Mouse (Mus musculus): ENCODE results near the gene Pfas. TPM values are rescaled to one million over a fixed set of nuclear protein-coding genes. Genes with fewer than 3 reads are reported as not detected.

The Pfas gene
- total and polyA plus RNA-seq, 3 experiments: 63.5 to 149 (median 130) TPM

DNA sequence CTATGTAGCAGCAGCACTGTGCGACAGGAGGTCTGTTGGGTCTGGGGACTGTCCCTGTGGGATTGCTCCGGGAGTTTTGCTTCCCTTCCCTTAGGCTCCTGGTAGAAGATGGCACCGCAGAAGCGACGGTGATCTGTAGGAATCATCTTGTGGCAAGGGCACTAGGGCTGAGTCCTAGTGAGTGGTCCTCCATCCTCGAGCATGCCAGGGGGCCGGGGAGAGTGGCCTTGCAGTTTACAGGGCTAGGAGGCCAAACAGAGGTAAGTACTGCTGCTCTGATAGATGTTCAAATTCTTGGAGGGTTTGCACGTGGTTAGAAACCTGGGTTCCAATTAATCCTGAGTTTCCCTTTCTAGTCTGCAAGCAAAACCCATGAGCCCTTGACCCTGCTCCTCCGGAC, 27.2 kb upstream of the Pfas start (continued):
- TF ChIP-seq ZNF384 (IDR thresholded peaks at IDR 0.05; ENCODE audit: low read depth, low read length): no peak

DNA sequence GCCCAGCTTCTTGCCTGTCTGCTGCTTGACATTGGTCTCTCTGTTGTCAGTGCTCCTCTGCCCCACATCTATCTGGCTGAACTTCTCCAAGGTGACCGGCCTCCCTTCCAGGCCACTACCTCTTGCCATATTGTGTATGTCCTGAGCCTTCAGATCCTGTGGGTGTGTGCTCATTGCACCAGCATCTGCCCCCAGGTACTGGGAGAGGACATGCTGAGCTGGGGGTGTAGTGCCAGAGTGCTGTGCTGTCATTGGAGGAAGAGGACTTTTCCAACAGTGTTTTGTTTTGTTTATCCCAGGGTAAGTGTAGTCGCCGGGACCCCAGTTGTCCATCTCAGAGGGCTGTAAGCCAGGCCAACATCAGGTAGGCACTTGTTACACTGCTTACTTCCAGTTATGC, 26.3 kb upstream of the Pfas start:
- Histone ChIP-seq H3K79me2 (ENCODE audit: control insufficient read depth, insufficient read depth, low read length, poor library complexity) (no peaks in the 10 kb centered on the region; the same call in 1 of the 2 replicates), H3K27ac (ENCODE audit: control insufficient read depth, low read depth, low read length) (no peak overlapping the region), H3K4me1 (ENCODE audit: control insufficient read depth in 1 of 2, insufficient read depth in 2 of 2, low read length in 2 of 2) (peaks cover 0 to 22% of the 10 kb centered on the region in 2 experiments; a peak in 3 of 4 replicates), H3K27me3 (ENCODE audit: control insufficient read depth in 1 of 2, insufficient read depth in 2 of 2, low read length in 2 of 2) (no peaks in the 10 kb centered on the region), H3K4me3 (ENCODE audit: control insufficient read depth in 1 of 2, insufficient read depth in 1 of 2, low read depth in 2 of 2, low read length in 2 of 2) (no peak overlapping the region), H3K9ac (ENCODE audit: control insufficient read depth, low read depth, low read length, poor library complexity, severe bottlenecking) (no peak overlapping the region), H3K9me3 (replicated peaks; ENCODE audit: insufficient read depth, low read length) (no peaks in the 10 kb centered on the region), H3K36me3 (ENCODE audit: control insufficient read depth in 1 of 2, insufficient read depth in 2 of 2, low read length in 2 of 2) (peaks cover 0 to 13% of the 10 kb centered on the region in 2 experiments; a peak in 2 of 4 replicates)
- DNase-seq (ENCODE audit: low read depth, low spot score): peak; percentile 36
- TF ChIP-seq BHLHE40 (IDR thresholded peaks at IDR 0.05; ENCODE audit: borderline replicate concordance, low read depth, low read length): no peak
- no peak for TF ChIP-seq MAZ (IDR thresholded peaks at IDR 0.05; ENCODE audit: low read depth, low read length)
- TF ChIP-seq ZC3H11A (IDR thresholded peaks at IDR 0.05; ENCODE audit: low read depth, low read length): no peak
- no peak for TF ChIP-seq NRF1 (IDR thresholded peaks at IDR 0.05; ENCODE audit: insufficient read depth, low read depth, low read length, poor library complexity, severe bottlenecking)

DNA sequence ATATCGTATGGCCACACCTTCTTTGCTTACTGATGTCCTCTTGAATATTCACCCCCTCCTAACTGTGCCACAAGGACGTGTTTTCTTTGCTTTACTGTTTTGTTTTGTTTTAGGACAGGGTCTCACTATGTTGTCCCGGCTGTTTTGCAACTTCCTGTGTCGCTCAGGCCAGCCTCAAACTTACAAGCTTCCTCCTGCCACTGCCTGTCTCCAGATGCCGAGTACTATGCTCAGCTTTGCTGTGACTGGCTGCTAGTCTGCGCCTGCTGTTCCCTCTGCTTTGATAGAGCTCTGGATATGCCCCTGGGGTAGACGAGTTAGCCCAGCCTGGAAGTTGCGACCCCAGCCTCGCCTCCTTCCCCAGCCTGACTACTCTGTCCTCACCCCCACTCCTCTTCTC, 25.3 kb upstream of the Pfas start:
- no peaks in the 10 kb centered on the region for H3K27me3 ChIP-seq (ENCODE audit: control insufficient read depth in 1 of 2, insufficient read depth in 2 of 2, low read length in 2 of 2)
- DNase-seq (ENCODE audit: low read depth, low spot score): no peak
- no peak overlapping the region for H3K9ac ChIP-seq (ENCODE audit: control insufficient read depth, low read depth, low read length, poor library complexity, severe bottlenecking)
- TF ChIP-seq POLR2A (IDR thresholded peaks at IDR 0.05; ENCODE audit: control insufficient read depth in 1 of 2, insufficient read depth in 1 of 2, low read depth in 1 of 2, low read length in 2 of 2, poor library complexity in 1 of 2) (no peak), HCFC1 (IDR thresholded peaks at IDR 0.05; ENCODE audit: low read depth, low read length) (no peak), ZKSCAN1 (IDR thresholded peaks at IDR 0.05; ENCODE audit: low read depth, low read length) (no peak), UBTF (IDR thresholded peaks at IDR 0.05; ENCODE audit: borderline replicate concordance, insufficient read depth, low read depth, low read length) (no peak), EP300 (IDR thresholded peaks at IDR 0.05; ENCODE audit: low read depth in 1 of 2, low read length in 2 of 2) (no peak), MAX (IDR thresholded peaks at IDR 0.05; ENCODE audit: low read length) (no peak), GABPA (IDR thresholded peaks at IDR 0.05; ENCODE audit: low read depth, low read length) (no peak), MYC (IDR thresholded peaks at IDR 0.05; ENCODE audit: low read depth, low read length) (no peak), ELF1 (IDR thresholded peaks at IDR 0.05; ENCODE audit: low read depth, low read length) (no peak), MXI1 (IDR thresholded peaks at IDR 0.05; ENCODE audit: low read depth, low read length) (no peak), TCF12 (IDR thresholded peaks at IDR 0.05; ENCODE audit: low read depth, low read length) (no peak), TAL1 (IDR thresholded peaks at IDR 0.05; ENCODE audit: low read length) (no peak), JUND (IDR thresholded peaks at IDR 0.05; ENCODE audit: low read depth, low read length) (no peak), NRF1 (IDR thresholded peaks at IDR 0.05; ENCODE audit: insufficient read depth, low read depth, low read length, poor library complexity, severe bottlenecking) (no peak), RCOR1 (IDR thresholded peaks at IDR 0.05; ENCODE audit: low read depth, low read length) (no peak), SMC3 (IDR thresholded peaks at IDR 0.05; ENCODE audit: low read depth, low read length) (no peak), ZMIZ1 (IDR thresholded peaks at IDR 0.05; ENCODE audit: low read depth, low read length) (no peak), CTCF (IDR thresholded peaks at IDR 0.05 in 2 of 3, conservative IDR thresholded peaks at IDR 0.05 in 1 of 3; ENCODE audit: control insufficient read depth in 1 of 3, insufficient read depth in 1 of 3, low read depth in 2 of 3, low read length in 3 of 3, poor library complexity in 1 of 3, severe bottlenecking in 1 of 3) (no peak)
- no peak overlapping the region for H3K4me3 ChIP-seq (ENCODE audit: control insufficient read depth in 1 of 2, insufficient read depth in 1 of 2, low read depth in 2 of 2, low read length in 2 of 2)
- H3K9me3 ChIP-seq (replicated peaks; ENCODE audit: insufficient read depth, low read length): no peaks in the 10 kb centered on the region
- H3K79me2 ChIP-seq (ENCODE audit: control insufficient read depth, insufficient read depth, low read length, poor library complexity): no peaks in the 10 kb centered on the region; the same call in 1 of the 2 replicates
- H3K36me3 ChIP-seq (ENCODE audit: control insufficient read depth in 1 of 2, insufficient read depth in 2 of 2, low read length in 2 of 2): peaks cover 0 to 13% of the 10 kb centered on the region in 2 experiments; a peak in 2 of 4 replicates
- H3K4me1 ChIP-seq (ENCODE audit: control insufficient read depth in 1 of 2, insufficient read depth in 2 of 2, low read length in 2 of 2): peaks cover 0 to 16% of the 10 kb centered on the region in 2 experiments; a peak in 3 of 4 replicates
- no peak overlapping the region for H3K27ac ChIP-seq (ENCODE audit: control insufficient read depth, low read depth, low read length)

All from MEL (cell line).